Mouse (Mus musculus): Measurements from ENCODE around the gene Ntsr2.
"Not testable (repeated sequence)": the region's sequence is repeated elsewhere in the genome, so short reads cannot be mapped to it uniquely, and the experiment has no call there.

The Ntsr2 gene

DNA sequence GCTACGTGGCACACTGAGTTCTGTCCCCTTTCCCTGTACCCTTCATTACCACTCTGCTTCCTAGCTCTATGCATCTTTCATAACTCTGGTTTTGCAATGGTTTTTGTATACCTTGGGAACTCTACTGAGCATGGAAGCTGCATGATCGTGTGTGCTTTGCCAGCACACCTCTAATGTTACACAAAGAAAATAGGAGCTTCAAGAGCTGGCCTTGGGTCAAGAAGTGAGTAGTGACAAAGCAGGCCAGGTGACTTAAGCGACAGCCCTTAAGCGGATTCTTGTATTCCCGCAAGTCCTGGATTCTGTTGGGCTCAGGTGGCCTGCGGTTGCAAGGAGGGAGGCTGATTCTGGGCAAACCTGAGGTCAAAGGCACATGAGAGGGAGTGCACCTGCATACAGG lies 4.9 kb upstream of the Ntsr2 start:
- no peak for DNase-seq (ENCODE audit: low spot score in 2 of 2)

DNA sequence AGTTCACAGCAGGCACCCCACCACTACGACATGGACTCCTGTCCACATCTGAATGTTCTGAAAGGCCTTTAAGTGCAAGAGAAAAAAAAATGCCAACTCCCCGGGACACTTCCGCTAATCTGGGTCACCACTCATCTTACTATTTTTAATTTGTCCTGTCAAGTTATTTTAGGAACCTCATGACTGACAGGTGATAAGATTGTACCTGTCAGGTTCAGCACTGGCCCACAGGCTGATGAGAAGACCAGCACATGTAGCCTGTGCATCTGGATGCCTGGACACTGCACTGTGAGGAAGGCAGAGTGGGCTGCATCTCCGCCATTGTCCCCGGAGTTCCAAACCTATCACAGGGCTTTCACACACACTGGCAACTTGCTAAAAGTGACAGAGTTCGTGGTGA lies 3.4 kb upstream of the Ntsr2 start:
- peak; percentile 38 to 61 for DNase-seq (ENCODE audit: low spot score in 2 of 2)

DNA sequence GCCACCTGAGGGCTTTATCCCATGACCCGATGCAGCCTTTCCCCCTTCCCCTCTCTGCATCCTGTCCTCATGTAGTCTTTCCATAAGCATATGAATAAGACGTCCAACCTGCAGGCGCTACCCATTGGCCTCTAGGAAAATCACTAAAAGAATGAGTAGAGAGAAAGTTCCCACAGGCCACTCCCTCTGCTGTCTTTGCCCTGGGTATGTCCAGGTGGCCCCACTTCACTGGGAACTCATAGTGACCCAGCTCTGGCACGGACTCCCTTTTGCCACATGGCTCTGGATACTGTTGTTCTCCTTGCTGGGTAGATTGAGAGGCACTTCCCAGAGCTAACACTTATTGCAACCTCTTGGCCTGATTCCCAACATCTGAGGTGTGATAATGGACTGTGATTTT lies 2.4 kb downstream of the Ntsr2 start:
- no peak for DNase-seq (ENCODE audit: low spot score in 2 of 2)

DNA sequence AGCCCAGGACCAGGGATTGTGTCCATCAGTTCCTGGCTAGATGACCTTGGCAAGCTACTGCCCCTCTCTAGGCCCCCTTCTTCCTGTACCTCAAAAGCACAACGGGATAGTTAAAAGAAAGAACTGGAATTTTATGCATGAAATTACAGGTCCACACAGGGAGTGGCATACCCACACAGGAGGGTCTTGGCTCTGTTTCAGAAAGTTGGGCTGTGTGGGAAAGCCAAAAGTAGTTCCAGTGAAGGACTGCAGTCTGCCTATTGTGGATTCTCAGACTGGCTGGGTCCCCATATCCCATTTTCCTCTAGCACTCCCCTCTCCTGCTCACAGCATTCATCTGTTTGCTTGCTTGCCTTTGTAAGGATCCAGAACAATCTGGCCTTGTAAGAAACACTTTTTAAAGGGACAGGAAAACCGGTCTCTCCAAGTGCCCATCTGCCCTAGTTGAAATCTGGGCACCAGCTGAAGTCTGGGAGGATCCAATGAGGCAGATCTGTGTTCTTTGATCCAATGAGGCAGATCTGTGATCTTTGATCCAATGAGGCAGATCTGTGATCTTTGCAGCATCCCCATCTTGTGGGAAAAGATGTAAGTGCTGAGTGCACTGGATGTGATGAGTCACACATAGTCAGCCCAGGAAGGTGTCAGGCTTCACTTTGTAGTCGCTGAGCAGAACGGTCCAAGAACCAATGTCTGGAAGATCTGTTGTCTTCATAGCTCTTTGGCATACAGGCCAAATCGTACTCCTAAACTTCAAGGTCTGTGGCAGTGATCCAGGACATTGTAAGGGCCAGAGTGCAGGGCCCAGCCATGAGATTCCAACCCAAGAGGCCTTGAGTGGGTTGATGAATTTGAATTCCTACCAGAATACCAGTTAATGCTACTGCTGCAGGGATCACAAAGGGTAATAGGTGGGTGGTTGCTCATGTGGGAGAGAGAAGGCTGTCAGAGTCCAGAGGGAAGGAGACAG lies 4.0 kb downstream of the Ntsr2 start:
- no peak for DNase-seq (ENCODE audit: low spot score in 2 of 2)

DNA sequence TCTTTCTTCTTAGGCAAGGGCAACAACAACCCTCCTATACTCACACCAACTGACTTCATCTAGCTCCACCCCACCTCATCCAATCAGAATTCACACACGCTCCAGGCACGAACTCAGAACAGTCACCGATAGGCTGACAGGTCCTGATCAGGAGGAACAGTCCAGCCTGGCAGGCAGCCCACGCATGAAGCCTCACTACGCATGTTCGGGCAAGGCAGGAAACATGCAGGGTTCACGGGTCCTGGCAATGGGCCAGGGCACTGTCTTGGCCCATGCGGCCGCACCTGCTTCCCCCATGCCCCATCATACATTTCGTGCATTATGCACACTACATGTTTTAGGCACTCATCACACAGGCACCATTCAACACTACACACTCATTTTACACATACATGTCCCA lies 8.3 kb downstream of the Ntsr2 start:
- no peak for DNase-seq (ENCODE audit: low spot score in 2 of 2)

DNA sequence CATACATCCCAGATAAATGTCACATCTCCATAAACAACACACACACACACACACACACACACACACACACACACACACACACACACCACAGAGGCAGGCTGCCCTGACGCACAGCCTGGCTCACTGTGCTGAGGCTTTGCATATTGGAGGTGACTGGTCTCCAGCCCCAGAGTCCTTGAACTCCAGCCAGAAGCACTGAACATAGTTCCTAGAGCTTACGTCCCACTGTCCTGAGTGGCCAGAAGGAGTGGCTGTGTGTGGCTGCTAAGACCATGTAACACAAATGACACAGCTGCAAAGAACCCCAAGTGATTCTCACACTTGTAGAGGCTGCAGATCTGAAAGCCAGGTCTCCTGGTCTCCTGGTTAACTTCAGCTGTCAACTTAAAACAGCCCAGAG lies 8.8 kb downstream of the Ntsr2 start:
- no peak for DNase-seq (ENCODE audit: low spot score in 2 of 2)

DNA sequence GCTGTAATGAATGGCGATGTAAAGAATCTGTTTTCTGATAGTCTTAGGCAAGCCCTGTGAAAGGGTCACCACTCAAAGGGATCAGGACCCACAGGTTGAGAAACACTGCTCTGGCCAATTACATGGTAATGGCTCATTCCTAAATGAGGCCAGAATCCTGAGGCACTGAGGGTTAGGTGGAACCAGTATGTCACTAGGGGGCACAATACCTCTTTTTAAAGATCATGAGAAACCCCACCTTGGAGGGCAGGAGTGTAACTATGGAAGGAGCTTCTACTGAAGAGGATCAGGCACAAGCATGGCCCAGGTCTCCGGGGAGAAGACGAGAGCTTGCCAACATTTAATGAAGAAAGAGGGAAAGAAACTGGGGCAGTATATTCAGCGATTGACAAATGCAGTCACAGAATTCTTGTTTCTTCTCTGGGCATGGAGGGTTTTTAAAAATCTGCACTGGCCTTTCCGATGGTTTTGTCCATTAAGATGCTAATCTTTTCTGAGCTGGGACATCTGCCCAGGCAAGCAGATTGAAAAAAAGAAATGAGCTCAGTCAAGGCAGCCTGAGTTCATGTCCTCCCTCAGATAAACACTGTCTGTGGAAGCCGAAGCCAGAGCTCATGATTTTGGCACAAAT lies 9.9 kb downstream of the Ntsr2 start:
- DNase-seq (ENCODE audit: low spot score in 2 of 2) = no peak

DNA sequence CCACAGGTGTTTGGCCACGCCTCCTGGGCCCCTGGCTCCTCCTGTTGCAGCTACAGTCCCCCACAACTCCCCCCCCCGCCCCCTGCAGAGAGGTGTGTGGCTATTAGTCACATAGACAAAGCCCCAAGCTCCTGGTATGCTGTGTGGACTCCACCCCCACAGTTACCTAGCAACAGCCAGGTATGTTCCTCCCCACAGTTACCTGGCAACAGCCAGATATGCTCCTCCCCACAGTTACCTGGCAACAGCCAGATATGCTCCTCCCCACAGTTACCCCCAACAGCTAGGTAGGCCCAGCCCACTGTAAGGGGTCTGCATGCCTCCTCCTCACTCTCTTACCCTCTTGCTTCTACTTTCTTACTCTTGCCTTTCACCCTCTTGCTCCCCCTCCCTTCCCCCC lies 11.8 kb downstream of the Ntsr2 start:
- no peak for DNase-seq (ENCODE audit: low spot score in 2 of 2)

DNA sequence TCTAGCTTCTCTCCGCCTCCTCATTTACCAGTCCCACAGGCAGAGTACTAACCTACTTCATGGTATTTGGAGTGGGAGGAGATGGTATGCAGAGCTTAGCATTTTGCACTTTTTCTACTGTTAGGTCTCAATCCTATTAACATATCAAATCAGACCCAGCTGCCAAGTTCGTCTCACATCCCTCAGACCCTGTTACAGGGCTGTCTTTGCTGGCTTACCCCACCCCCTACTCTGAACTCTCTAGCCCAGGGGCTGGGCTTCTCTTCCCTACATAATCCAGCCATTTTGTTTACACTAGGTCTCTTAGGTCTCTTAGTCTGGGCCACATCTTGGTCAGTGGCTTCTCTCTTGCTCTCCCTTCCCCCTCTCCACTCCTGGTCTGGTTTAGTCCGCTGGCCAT lies 16.0 kb downstream of the Ntsr2 start:
- no peak for DNase-seq (ENCODE audit: low spot score in 2 of 2)

DNA sequence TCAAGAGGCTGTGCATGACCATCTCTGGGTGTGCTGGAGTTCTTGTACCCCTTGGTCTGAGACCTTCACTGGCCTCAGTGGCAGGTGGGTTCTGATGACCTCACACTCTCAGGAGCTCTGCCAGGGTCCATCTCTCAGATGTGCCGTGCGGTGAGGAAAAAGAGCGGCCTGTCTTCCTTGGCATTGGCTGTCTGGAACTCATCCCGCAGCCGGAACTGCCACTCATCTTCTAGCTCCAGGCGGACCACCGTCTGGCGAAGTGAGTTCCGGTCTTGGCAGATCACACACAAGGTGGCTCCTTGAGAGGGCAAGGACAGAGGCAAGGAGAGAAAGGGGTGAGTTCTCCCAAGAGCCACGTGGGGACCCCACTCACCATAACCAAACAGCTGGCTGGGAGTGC lies 19.1 kb downstream of the Ntsr2 start:
- no peak for DNase-seq (ENCODE audit: low spot score in 2 of 2)

DNA sequence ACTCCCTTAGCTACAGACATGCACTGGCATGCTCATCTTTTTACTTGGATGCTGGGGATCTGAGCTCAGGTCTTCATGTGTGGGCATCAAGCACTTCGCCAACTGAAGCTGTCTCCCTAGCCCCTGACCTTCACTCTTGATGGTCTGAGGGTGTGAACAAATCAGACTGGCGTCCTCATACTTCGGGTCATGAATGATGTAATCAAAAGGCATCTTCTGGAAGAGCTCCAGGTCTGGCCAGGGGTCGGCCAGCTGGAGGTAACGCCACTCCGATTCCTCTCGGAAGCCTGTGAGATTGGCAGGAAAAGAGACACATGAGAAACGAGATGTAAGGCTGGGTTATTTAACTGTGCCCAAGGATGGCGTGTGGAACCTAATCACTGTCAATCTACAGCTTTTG lies 37.4 kb downstream of the Ntsr2 start:
- DNase-seq (ENCODE audit: low spot score in 2 of 2) = no peak

DNA sequence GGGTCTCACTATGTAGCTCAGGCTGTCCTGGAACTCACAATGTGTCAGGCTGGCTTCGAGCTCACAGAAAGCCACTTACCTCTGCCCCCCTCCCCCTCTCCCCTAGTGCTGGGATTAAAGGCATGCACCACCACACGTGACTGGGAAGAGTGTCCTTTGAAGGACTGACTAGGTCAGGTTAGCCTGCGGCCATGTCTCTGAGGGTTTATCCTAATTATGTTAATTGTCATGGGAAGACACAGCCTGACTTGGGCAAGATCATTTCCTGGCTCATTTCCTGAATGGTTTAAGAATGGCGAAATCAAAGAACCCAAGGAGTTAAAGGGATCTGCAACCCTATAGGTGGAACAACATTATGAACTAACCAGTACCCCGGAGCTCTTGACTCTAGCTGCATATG lies 41.6 kb downstream of the Ntsr2 start:
- DNase-seq (ENCODE audit: low spot score in 2 of 2) = no peak

DNA sequence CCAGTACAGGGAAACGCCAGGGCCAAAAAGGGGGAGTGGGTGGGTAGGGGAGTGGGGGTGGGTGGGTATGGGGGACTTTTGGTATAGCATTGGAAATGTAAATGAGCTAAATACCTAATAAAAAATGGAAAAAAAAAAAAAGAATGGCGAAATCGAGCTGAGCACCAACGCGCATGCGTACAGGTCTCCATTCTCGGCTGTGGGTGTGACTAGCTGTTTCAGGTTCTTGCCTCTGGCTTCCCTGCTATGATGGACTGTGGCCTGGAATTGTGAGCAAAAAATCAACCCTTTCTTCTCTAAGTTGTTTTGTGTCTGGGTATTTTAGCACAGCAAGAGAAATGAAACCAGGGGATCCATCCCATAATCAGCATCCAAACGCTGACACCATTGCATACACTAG lies 42.1 kb downstream of the Ntsr2 start:
- DNase-seq (ENCODE audit: low spot score in 2 of 2) = not testable (repeated sequence)

DNA sequence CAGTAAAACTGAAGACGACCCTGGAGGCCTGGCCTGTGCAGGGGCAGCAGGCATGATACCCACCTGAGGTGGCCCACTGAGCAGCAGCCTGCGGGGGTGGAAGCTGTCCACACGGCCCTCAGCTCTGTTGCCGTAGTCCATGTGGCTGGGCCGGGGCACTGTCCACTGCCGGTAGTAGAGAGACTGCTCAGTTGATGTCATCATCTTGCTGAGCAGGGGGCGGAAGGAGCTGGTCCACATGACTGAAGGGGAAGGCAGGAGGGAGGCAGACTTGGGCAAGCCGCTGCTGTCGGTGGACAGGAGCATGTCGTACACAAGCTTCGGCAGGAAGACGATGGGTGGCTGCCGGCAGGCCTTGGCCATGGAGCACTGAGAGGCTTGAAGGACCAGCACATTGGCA lies 43.0 kb downstream of the Ntsr2 start:
- no peak for DNase-seq (ENCODE audit: low spot score in 2 of 2)

DNA sequence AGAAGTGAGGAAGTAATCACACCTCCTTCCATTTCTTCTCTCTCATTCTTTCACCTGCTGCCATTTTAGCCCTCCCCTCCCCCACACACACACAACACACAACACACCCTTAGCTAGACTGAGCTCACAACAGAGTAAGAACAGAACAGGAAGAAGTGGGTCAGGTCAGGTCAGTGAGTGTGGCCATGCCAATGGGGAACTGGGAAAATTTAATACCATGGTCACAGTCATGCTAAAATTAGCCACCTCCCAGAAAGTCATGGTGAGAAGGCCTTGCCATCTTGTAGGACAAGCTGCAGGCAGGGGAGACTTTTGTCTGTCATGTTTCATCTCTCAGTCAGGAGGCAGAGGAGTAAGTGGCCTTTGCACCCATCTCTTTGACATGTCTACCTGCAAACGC lies 45.5 kb downstream of the Ntsr2 start:
- DNase-seq (ENCODE audit: low spot score in 2 of 2) = peak in 1 of 2 experiments; percentile 18

Measured in heart, adult 9 months (tissue).